Comparison of ENCODE assay signal across 8 mouse cellular contexts in genomic region chr1:165775518-165776294, GRCm38 (mm10). TPM values are rescaled to one million over a fixed set of nuclear protein-coding genes. Genes with fewer than 3 reads are reported as not detected.
A peak's percentile ranks its signal among the peaks of the same experiment; 100 is the strongest.
DNase-seq lines count a peak whose midpoint lies in the region; ATAC-seq and TF ChIP-seq lines count a peak whose summit lies in the region.

No protein-coding gene starts in this region.

- peak; percentile 63; the same call in 1 of the 2 replicates for TF ChIP-seq CTCF in cerebellum, adult 2 months (IDR thresholded peaks at IDR 0.05; ENCODE audit: borderline replicate concordance, insufficient read depth, low read depth, low read length)
- TF ChIP-seq CTCF in thymus, adult 2 months (IDR thresholded peaks at IDR 0.05; ENCODE audit: borderline replicate concordance, control insufficient read depth, extremely low read depth, insufficient read depth, low read length, poor library complexity) = no peak

- no peaks in the 10 kb centered on the region; the same call in 1 of the 2 replicates for H3K4me1 ChIP-seq in cerebellum, adult 2 months (ENCODE audit: control insufficient read depth, insufficient read depth, low read length)
- H3K4me1 ChIP-seq in thymus, adult 2 months (replicated peaks; ENCODE audit: control insufficient read depth, insufficient read depth, low read length) = peaks cover 6% of the 10 kb centered on the region

- 0 out of 2 replicates have a peak, but pooled peaks have one; percentile 21 for ATAC-seq in cerebellum, adult (ENCODE audit: insufficient number of reproducible peaks, low FRiP score, low TSS enrichment)
- peak; percentile 57 for ATAC-seq in CD4-positive, CD25-positive, alpha-beta regulatory T cell, adult 4 months

- H3K27me3 ChIP-seq in cerebellum, adult 2 months (ENCODE audit: control insufficient read depth, insufficient read depth, low read length) = no peaks in the 10 kb centered on the region
- H3K27me3 ChIP-seq in thymus, adult 2 months (ENCODE audit: control insufficient read depth, insufficient read depth, low read length) = no peaks in the 10 kb centered on the region

- no peak overlapping the region for H3K27ac ChIP-seq in cerebellum, adult 2 months (ENCODE audit: insufficient read depth, low read length)
- H3K27ac ChIP-seq in thymus, adult 2 months (ENCODE audit: control insufficient read depth, insufficient read depth, low read length) = no peak overlapping the region

- no peaks in the 10 kb centered on the region for H3K36me3 ChIP-seq in thymus, adult 2 months (ENCODE audit: control insufficient read depth, insufficient read depth, low read length)

- no peak for DNase-seq in cerebellum, adult 11 months
- DNase-seq in cerebellum, adult 2 months = peak; percentile 40 to 48
- peak; percentile 78 for DNase-seq in forelimb bud, embryonic 11.5 days (ENCODE audit: low read depth, low spot score)
- DNase-seq in kidney, postnatal 4 days = peak; percentile 43 to 59
- DNase-seq in lung, postnatal 25 days (ENCODE audit: low spot score) = peak; percentile 59
- peak; percentile 73 for DNase-seq in thymus, adult 2 months

- WGBS in cerebellum, adult 2 months = 42% methylated on average over 19 of the region's 19 CpGs
- WGBS in thymus, adult 2 months = 35% methylated on average over 19 of the region's 19 CpGs

- no peak for TF ChIP-seq POLR2A in cerebellum, adult 2 months (IDR thresholded peaks at IDR 0.05; ENCODE audit: borderline replicate concordance, insufficient read depth, low read length)
- no peak for TF ChIP-seq POLR2A in thymus, adult 2 months (IDR thresholded peaks at IDR 0.05; ENCODE audit: control insufficient read depth, extremely low read depth, insufficient read depth, low read length, poor library complexity)

- H3K4me3 ChIP-seq in cerebellum, adult 2 months (replicated peaks; ENCODE audit: insufficient read depth, low read depth, low read length) = peak overlapping the region; percentile 28
- H3K4me3 ChIP-seq in thymus, adult 2 months (ENCODE audit: control insufficient read depth, insufficient read depth, low read length) = no peak overlapping the region

RNA-seq across cellular contexts. Expression of gene Creg1, which starts 12.2 kb away (rescaled TPM):
- 10 to 100 TPM; 17.4 to 25.9 TPM for polyA plus RNA-seq in CD4-positive, CD25-positive, alpha-beta regulatory T cell, adult 4 months (2017; shearing (Covaris generic))
- polyA plus RNA-seq in cerebellum, adult 2 months (2012; rRNA removed) = 51.0 and 57.3 TPM in 2 replicates
- 37.5 and 43.2 TPM in 2 replicates for polyA plus RNA-seq in thymus, adult 2 months (2012; rRNA removed)

RNA-seq across cellular contexts. Expression of gene Cd247, which starts 12.8 kb away (rescaled TPM):
- polyA plus RNA-seq in CD4-positive, CD25-positive, alpha-beta regulatory T cell, adult 4 months (2017; shearing (Covaris generic)) = 100 to 1,000 TPM; 443 to 540 TPM
- polyA plus RNA-seq in cerebellum, adult 2 months (2012; rRNA removed) = 0.24 and 0.29 TPM in 2 replicates
- polyA plus RNA-seq in thymus, adult 2 months (2012; rRNA removed) = 559 and 663 TPM in 2 replicates

Comparison
In these comparisons a context has a peak if more than half of its experiments do, and no peak if none do; other contexts are left out.
1. RNA of gene Cd247, which starts 12.8 kb away (polyA plus RNA-seq): 559 to 663 TPM in thymus, adult 2 months and 443 to 540 TPM in CD4-positive, CD25-positive, alpha-beta regulatory T cell, adult 4 months; 0.24 to 0.29 TPM in cerebellum, adult 2 months; every median in the first group is over 100 times any median in the second.